Mouse (Mus musculus) hindbrain, embryonic 16.5 days (tissue): ENCODE results near the gene Exoc3l4. TPM values are rescaled to one million over a fixed set of nuclear protein-coding genes. Genes with fewer than 3 reads are reported as not detected.

Experiments used
- ATAC-seq: fragments of 200-750 bp; cut with Nextera tagmentation; 2 replicates; pipeline ENCODE4 v1.8.0; 2017; ENCODE audit warnings: moderate TSS enrichment, moderate library complexity
- H3K27ac ChIP-seq: fragments of 300-500 bp; sonication (generic); 2 replicates; pipeline ENCODE4 v1.5.1; 2014; ENCODE audit warnings: low read depth, mild to moderate bottlenecking, control low read depth, low read length, moderate library complexity
- H3K27me3 ChIP-seq: fragments of 300-500 bp; sonication (generic); replicated peaks from 2 replicates; pipeline ENCODE4 v1.6.1; 2014; ENCODE audit warnings: low read length; ENCODE audit not compliant: control insufficient read depth, insufficient read depth
- H3K36me3 ChIP-seq: fragments of 300-500 bp; sonication (generic); 2 replicates; pipeline ENCODE4 v1.6.1; 2014; ENCODE audit warnings: mild to moderate bottlenecking, low read length, moderate library complexity, mixed read lengths; ENCODE audit not compliant: control insufficient read depth, insufficient read depth
- H3K4me1 ChIP-seq: fragments of 300-500 bp; sonication (generic); 2 replicates; pipeline ENCODE4 v1.6.1; 2014; ENCODE audit warnings: low read depth, low read length; ENCODE audit not compliant: control insufficient read depth, insufficient read depth
- H3K4me2 ChIP-seq: fragments of 300-500 bp; sonication (generic); 2 replicates; pipeline ENCODE4 v1.6.1; 2014; ENCODE audit warnings: mild to moderate bottlenecking, low read length, control low read depth, moderate library complexity
- H3K4me3 ChIP-seq: fragments of 300-500 bp; sonication (generic); 2 replicates; pipeline ENCODE4 v1.5.1; 2014; ENCODE audit warnings: mild to moderate bottlenecking, low read length, control low read depth, moderate library complexity
- H3K9ac ChIP-seq: fragments of 300-500 bp; sonication (generic); 2 replicates; pipeline ENCODE4 v1.6.1; 2014; ENCODE audit warnings: low read depth, mild to moderate bottlenecking, control low read depth, low read length, moderate library complexity
- H3K9me3 ChIP-seq: fragments of 300-500 bp; sonication (generic); 2 replicates; pipeline ENCODE4 v1.6.1; 2014; ENCODE audit warnings: mild to moderate bottlenecking, low read length, moderate library complexity; ENCODE audit not compliant: control insufficient read depth
- WGBS: fragments of 180-500 bp; shearing (Covaris S2); extraction: QIAGEN DNeasy Blood & Tissue Kit; methylation state at CpG from one replicate; pipeline ENCODE4 v1.1.7; 2014; 5-methylcytosine and 5-hydroxymethylcytosine counted together
- polyA plus RNA-seq: library from polyadenylated mRNA; unstranded; fragments of >200 nt; fragmentation: Nextera tagmentation; extraction: Ambion mirVana; gene quantifications from 2 replicates; pipeline ENCODE4 v1.2.1, GENCODE M21; 2015

The Exoc3l4 gene
- polyA plus RNA-seq, 1 experiment from 2014 or later = 2.7 TPM

- WGBS = 80% methylated on average over 8 of the region's 8 CpGs
- Histone ChIP-seq H3K27ac (no peak overlapping the region), H3K36me3 (no peaks in the 10 kb centered on the region)
Measured at GRCm38 (mm10) chr12:111436640-111437039, 19.8 kb downstream of the Exoc3l4 start.

GRCm38 (mm10) chr12:111437222-111437900 lies 20.5 kb downstream of the Exoc3l4 start:
- Histone ChIP-seq H3K9ac (no peak overlapping the region), H3K4me3 (no peak overlapping the region), H3K4me1 (peaks cover 13% of the 10 kb centered on the region), H3K27me3 (peaks cover 11% of the 10 kb centered on the region), H3K36me3 (no peaks in the 10 kb centered on the region), H3K27ac (no peak overlapping the region), H3K4me2 (no peak overlapping the region), H3K9me3 (no peaks in the 10 kb centered on the region)
- ATAC-seq = no peak
- WGBS = 76% methylated on average over 5 of the region's 5 CpGs

More at GRCm38 (mm10) chr12:111436640-111437039, 19.8 kb downstream of the Exoc3l4 start:
- Histone ChIP-seq H3K9ac (no peak overlapping the region), H3K4me2 (no peak overlapping the region), H3K4me1 (peaks cover 10% of the 10 kb centered on the region), H3K27me3 (peaks cover 4% of the 10 kb centered on the region; the same call in 1 of the 2 replicates), H3K9me3 (no peaks in the 10 kb centered on the region), H3K4me3 (no peak overlapping the region)
- ATAC-seq = no peak

DNA sequence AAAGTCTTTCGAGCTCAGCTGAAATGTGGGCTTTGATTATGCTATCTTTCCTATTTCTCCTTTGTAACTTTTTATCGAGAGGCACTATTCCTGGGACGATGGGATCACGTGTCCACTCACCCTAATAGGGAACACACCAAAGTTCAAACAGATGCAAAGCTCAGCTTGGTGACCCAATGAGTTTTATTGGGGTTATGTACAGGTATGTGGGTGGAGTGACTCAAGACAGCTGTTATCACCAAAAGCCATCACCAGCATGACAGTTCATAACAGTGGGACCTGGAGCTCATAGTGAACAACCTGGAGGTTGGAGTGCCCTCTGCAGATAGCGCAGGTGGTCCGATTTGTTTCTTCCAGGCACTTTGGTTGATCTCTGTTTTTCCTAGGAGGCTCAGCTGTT lies 22.0 kb downstream of the Exoc3l4 start:
- Histone ChIP-seq H3K4me3 (no peak overlapping the region), H3K27ac (no peak overlapping the region), H3K9ac (no peak overlapping the region), H3K4me1 (peaks cover 18% of the 10 kb centered on the region), H3K27me3 (peaks cover 26% of the 10 kb centered on the region), H3K36me3 (no peaks in the 10 kb centered on the region), H3K4me2 (no peak overlapping the region), H3K9me3 (no peaks in the 10 kb centered on the region)
- WGBS = 88% methylated on average over 6 of the region's 6 CpGs
- no peak for ATAC-seq

GRCm38 (mm10) chr12:111440701-111441373 lies 24.0 kb downstream of the Exoc3l4 start:
- 93% methylated on average over 9 of the region's 9 CpGs for WGBS
- ATAC-seq = no peak

DNA sequence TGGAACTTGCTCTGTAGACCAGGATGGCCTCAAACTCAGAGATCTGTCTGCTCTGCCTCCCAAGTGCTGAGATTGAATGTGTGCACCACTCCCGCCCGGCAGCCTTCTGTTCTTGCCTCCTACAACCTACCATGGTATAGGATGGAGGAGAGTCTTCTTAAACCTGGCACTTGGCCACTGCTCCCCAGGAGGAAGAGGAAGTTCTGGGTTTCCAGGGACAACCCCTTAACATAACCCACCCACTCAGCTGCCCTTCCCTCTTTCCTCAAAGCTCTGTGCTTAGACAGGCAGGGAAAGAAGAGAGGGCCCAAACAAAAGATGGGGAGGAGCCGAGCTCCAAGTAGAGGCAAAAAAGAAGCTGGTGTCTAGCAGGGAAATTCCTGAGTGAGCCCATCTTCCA lies 24.7 kb downstream of the Exoc3l4 start:
- peaks cover 17% of the 10 kb centered on the region for H3K4me1 ChIP-seq
- no peak overlapping the region for H3K27ac ChIP-seq
- peaks cover 53% of the 10 kb centered on the region for H3K27me3 ChIP-seq
- no peak overlapping the region for H3K9ac ChIP-seq
- 62% methylated on average over 3 of the region's 3 CpGs for WGBS
- H3K4me3 ChIP-seq = no peak overlapping the region
- no peak overlapping the region for H3K4me2 ChIP-seq
- H3K36me3 ChIP-seq = no peaks in the 10 kb centered on the region
- no peaks in the 10 kb centered on the region for H3K9me3 ChIP-seq
- ATAC-seq = no peak

More at GRCm38 (mm10) chr12:111440701-111441373, 24.0 kb downstream of the Exoc3l4 start:
- no peaks in the 10 kb centered on the region for H3K36me3 ChIP-seq
- peaks cover 13% of the 10 kb centered on the region for H3K4me1 ChIP-seq
- no peaks in the 10 kb centered on the region for H3K9me3 ChIP-seq
- H3K4me2 ChIP-seq = no peak overlapping the region
- no peak overlapping the region for H3K9ac ChIP-seq
- H3K4me3 ChIP-seq = no peak overlapping the region
- H3K27me3 ChIP-seq = peaks cover 46% of the 10 kb centered on the region
- H3K27ac ChIP-seq = no peak overlapping the region

GRCm38 (mm10) chr12:111442309-111443010 lies 25.6 kb downstream of the Exoc3l4 start, which contains the start of gene Tnfaip2:
Gene Tnfaip2, plus strand, starts transcription at chr12:111442469.
- peak within 1 kb of the TSS; percentile 39; the same call in 1 of the 2 replicates for H3K9ac ChIP-seq

DNA sequence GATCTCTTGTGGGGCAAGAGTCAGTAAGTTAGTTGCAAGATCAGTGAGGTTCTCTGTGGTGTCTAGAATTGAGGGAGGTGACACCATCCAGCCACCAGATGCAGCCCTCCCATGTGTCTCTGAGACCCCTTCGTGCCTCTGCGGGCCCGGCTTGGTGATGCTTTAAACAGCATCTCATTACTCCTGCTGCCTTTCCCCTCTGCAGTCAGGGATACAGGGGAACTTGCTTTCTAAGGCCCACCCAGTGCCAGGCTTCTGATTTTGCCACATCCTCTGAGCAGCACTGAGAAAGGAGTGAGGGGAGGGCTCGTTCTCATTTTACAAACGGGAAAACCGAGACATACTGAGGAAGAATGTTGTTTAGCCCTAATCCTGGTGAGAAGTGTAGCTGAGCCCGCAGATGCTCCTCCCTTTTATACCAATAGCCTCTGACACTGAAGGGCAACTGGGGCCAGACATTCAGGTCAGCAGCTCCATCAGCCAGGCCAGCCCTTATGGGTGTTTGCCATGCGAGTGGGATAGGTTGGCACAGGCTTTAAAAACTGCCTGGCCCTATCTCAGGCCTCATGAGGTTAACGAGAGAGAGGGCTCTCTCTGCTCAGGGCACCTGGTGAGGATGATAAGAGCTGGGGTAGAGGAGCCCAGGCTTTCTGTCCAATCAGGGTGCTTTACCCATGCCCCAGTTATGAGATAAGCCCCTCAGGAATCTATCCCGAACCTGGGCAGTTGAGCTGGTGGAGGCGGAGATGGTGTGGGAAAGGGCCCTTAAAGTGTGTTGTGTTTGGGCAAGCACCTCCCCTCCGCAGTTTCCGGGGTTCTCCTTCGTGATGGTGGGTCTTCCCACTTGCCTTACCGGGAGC lies 26.4 kb downstream of the Exoc3l4 start:
- H3K27me3 ChIP-seq = peaks cover 70% of the 10 kb centered on the region
- peak overlapping the region; percentile 83 for H3K4me2 ChIP-seq
- no peak for ATAC-seq
- no peak overlapping the region for H3K27ac ChIP-seq
- H3K36me3 ChIP-seq = no peaks in the 10 kb centered on the region
- no peaks in the 10 kb centered on the region for H3K9me3 ChIP-seq
- no peak overlapping the region for H3K9ac ChIP-seq
- WGBS = 16% methylated on average over 15 of the region's 15 CpGs
- peaks cover 17% of the 10 kb centered on the region for H3K4me1 ChIP-seq
- H3K4me3 ChIP-seq = no peak overlapping the region; the same call in 1 of the 2 replicates

More at GRCm38 (mm10) chr12:111442309-111443010, 25.6 kb downstream of the Exoc3l4 start, which contains the start of gene Tnfaip2:
- ATAC-seq = peak; percentile 58
- Histone ChIP-seq H3K36me3 (no peaks in the 10 kb centered on the region), H3K4me3 (peak within 1 kb of the TSS; percentile 39), H3K4me2 (peak within 1 kb of the TSS; percentile 83), H3K9me3 (no peaks in the 10 kb centered on the region), H3K27ac (no peak within 1 kb of the TSS), H3K4me1 (peaks cover 17% of the 10 kb centered on the region), H3K27me3 (peaks cover 62% of the 10 kb centered on the region)
- under 1% methylated on average over 48 of the region's 48 CpGs for WGBS

DNA sequence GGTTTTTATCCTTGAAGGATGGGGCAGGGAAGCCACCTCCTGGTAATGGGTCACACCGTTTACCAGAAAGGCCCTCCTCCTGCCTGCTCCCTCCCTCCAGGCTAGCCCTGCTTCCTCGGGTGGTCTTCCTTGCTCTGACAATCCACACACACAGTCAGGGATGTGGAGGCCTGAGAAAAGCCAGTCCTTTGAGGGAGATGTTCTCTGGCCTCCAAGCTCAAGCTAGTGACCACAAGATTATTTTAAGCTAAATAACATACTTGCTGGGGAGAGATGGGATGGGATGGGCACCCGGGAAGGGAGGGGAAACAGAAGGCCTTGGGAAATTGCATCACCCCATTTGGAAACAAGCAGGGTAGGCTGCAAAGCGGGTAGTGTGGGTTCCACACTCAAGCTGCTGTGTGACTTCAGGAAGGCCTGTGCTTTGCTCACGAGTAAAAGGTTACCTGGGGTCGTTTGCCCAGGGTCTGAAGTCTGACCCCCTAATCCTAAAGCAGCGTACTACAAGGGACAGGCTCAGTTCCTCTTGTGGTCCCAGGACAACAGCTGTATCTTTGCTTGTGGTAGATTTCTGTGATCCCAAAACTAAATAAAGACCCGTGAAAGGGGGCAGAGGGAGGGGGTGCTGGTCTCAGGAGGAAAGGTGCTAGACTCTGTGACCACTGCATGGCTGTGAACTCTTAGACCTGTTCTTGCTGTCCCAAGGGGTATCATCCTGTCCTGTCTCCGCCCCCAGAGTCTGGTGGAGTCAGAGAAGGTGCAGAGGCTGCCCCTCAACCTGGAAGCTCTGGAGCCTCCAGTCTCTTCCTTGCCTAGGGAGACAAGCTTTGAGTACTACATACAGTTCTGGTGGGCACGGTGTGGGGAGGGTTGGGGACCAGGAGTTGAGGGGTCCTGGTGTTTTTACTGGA lies 27.4 kb downstream of the Exoc3l4 start:
- Histone ChIP-seq H3K9me3 (no peaks in the 10 kb centered on the region), H3K4me3 (no peak overlapping the region), H3K36me3 (no peaks in the 10 kb centered on the region), H3K27me3 (peaks cover 78% of the 10 kb centered on the region), H3K27ac (no peak overlapping the region), H3K4me2 (no peak overlapping the region), H3K9ac (no peak overlapping the region), H3K4me1 (peaks cover 17% of the 10 kb centered on the region)
- ATAC-seq = no peak
- 30% methylated on average over 10 of the region's 10 CpGs for WGBS
